Mouse (Mus musculus) brain, embryonic 14.5 days (tissue): Measurements from ENCODE around the gene Gm21969.

ENCODE experiments used
- CTCF ChIP-seq: fragments of 200-500 bp; IDR thresholded peaks from 2 replicates; pipeline ENCODE4 v1.5.1; 2012; ENCODE audit warnings: inconsistent platforms, mild to moderate bottlenecking, moderate library complexity, borderline replicate concordance; ENCODE audit not compliant: insufficient read depth, insufficient read length; ENCODE audit errors: extremely low read depth
- POLR2A ChIP-seq: fragments of 200-500 bp; IDR thresholded peaks from 2 replicates; pipeline ENCODE4 v1.6.1; 2012; ENCODE audit warnings: mild to moderate bottlenecking, inconsistent platforms, borderline replicate concordance; ENCODE audit not compliant: poor library complexity, insufficient read depth, insufficient read length, severe bottlenecking; ENCODE audit errors: extremely low read depth

GRCm38 (mm10) chr4:139579466-139579865 lies 23.5 kb upstream of the Gm21969 start:
- TF ChIP-seq POLR2A (no peak), CTCF (no peak)
